Mouse (Mus musculus) heart, adult 11 months (tissue): ENCODE measurements around the gene Adgrv1.
"Not testable (repeated sequence)": the region's sequence is repeated elsewhere in the genome, so short reads cannot be mapped to it uniquely, and the experiment has no call there.

ENCODE experiments used
- DNase-seq: peaks from one replicate; pipeline ENCODE4 v3.0.0; 2022

Gene Adgrv1

DNA sequence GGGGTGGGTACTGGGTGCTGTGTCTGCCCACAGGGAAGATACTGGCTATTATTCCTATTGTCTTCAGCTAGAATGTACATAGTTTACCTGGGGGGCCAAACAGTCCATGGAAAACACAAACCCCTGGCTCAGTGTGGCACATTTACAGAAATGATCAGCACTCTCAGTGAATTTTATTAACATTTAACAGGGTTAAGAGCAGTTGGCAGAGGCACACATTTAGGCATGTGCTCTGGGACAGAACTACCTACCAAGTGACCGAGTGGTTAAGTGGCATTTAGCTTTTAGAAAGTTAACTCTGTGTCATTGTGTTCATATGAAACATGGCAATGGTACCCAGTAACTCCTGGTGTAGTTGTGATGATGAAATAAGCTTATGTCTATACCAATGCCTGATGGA lies 304.8 kb downstream of the Adgrv1 start:
- no peak for DNase-seq

DNA sequence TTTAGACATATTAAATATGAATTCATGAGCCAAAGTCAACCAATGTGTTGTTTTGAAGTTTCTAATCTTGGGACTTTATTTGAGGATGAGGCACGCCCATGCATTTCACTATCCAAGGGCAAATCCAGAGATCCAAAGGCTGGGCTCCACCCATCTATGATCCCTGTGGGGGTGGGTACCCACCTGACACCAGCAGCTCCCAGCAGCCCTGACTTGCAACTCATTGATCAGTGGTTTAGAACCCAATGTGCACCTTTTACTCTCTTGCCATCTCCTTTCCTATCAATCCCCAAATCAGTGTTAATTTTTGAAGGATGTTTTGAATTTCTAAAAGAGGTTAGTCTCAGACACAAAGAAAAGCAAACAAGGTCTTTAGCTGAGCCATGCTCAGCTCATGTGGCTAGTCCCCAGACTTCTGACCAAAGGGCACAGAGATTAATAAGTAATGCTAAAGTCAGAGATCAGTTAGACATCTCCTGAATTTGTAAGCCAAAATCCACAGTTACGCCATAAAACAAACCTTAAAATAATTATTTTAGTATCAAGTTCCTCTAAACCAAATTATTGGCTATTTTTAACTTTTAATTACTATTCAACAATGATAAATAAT lies 307.2 kb downstream of the Adgrv1 start:
- DNase-seq, result no peak

DNA sequence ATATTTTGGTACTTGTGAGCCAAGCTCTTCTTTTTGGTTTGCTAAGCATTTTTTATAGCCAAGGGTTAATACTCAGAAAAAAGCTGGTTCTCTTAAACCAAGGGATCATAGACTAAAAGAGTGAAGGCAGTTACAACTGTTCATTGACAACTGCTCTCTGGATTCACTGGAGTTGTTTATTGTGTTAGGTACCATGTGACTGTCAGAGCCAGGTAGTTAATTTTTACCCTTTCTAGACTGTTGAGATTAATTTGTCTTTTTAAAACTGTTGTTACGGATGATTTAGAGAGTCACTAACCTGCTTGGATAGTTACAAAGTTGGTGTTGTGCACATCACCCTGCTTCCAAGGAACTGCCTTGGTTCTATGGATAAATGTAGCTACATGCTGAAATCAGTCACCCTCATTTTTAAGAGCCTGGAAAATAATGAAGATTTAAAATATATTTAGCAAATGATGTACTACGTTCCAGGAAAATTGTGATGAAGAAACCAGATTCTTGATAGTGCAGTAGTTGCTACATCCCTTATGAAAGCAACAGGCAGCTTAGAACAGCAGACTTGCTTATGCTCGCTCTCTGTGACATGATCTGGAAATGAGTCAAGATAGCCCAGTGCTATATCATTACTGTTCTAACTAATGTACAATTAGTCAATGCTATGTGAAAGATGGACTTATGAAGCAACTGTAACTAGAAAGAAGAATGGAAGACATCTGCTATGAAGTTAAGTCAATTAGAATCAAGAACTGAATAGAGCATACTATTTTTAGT lies 309.2 kb downstream of the Adgrv1 start:
- no peak for DNase-seq

DNA sequence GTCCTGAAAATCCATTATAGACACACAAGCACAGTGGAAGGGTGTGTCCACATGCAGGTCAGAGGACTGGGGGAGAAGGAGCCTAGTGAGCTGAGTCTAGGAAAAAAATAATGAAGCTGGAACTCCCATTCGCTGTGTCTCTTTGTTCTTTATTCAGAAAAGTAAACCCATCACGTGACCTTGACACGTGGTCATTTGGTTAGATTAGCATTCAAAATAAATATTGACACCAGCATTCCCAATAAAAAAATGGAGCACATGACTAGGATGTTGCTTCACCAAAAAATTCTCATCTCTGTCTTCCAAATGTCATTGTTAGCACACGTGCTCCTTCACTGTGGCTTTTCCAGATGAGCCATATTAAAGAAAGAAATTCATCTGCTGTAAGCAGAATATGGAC lies 316.4 kb downstream of the Adgrv1 start:
- no peak for DNase-seq

DNA sequence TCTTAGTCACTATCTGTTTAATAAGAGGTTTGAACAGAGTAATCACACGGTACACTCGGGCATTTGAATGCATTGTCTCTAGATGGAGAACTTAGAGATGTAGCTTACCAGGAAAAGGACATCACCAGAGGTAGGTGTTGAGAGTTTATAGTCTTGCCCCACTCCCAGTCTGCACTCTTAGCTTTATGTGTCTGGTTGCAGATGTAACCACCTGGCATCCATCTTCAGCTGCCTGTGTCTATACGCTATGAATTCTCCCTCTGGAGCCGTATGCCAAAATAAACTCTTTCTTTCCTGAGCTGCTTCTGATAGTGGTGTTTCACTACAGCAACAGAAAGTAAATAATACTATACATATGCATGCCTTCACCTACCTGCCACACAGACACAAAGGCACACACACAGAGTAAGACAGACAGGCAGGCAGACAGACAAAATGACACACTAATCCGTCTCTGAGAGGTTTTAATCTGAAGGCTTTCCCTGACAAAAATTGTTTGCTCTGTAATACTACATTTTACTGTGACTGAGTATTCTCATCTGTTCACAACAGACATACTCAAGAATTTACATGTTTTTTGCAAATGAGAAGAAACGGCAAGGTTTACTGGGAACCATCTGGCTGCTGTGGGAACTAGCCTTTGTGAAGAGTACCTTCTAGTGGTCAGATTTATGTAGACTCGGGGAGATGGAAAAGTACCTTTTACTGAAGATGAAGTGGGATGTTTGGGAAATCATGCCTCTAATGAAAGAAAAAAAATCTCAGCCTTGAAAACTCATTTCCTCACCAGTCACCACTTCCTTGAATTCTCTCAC lies 318.4 kb downstream of the Adgrv1 start:
- DNase-seq, result no peak

DNA sequence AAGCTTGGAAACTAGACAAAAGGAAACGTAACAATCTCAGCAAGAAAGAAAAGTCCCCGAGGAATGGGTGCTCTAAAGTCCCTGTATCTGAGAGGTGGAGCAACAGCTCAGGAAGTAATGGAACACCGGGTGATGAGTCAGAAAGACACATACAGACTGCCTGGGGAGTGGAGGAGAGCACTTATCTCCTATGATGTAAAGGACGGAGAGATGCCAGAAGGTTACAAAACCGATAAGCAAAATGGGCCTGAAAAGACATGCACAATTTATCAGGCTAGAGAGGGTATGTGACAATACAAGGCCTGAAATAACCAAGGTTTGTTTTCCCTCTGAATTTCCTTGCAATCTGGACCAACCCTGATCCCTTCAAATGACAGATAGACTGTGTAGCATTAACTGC lies 320.8 kb downstream of the Adgrv1 start:
- peak; percentile 68 for DNase-seq

DNA sequence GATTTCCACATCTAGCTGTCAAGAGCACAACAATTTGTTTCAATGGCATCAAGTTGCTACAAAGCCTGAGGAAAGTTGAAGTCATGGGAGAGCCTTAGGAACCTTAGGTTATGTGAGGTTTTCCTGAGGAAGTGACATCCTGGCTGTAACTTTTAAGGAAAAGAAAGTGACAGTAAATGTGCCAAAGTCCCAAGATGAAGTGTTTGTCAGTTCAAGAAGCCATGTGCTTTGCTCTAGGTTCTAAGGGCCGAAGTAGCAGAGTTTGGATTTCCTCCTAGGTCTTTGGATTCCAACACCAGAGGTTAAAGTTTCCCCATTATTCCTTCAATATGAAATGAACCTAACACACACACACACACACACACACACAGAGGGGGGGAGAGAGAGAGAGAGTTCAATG lies 332.1 kb downstream of the Adgrv1 start:
- no peak for DNase-seq

DNA sequence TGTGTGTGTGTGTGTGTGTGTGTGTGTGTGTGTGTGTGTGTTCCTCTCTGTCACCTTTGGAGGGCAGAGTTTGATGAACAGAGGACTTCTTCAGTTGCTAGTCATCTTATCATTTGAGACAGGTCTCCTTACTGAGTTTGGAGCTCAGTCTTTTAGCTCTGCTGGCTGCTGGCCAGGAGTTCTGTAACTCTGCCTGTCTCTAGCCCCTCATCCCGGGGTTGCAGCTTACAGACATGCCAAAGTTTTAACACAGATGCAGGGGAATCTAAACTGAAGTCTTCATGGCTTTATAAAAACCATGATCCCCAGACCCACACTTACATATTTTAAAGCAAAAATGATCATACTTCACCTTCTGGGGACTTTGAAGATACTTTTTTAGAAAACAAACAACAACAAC lies 338.8 kb downstream of the Adgrv1 start:
- DNase-seq, result no peak

DNA sequence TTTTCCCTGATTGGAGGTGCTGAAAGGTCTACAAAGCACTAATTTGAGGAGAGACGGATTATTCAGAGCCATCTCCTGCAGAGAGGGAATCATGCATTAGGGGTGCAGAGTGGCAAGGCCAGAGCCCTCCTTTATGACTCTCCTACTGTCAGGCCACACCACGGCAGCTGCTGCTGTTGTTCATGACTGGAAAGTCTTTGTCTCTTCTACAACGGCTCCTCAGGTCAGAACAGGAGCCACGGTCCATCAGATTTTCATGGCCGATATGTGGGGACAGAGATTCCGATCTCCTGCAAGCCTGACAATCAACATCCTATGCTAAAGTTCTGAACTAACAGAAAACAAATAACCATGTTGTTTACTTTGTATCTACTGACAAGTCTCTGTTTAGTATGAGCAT lies 350.8 kb downstream of the Adgrv1 start:
- no peak for DNase-seq

DNA sequence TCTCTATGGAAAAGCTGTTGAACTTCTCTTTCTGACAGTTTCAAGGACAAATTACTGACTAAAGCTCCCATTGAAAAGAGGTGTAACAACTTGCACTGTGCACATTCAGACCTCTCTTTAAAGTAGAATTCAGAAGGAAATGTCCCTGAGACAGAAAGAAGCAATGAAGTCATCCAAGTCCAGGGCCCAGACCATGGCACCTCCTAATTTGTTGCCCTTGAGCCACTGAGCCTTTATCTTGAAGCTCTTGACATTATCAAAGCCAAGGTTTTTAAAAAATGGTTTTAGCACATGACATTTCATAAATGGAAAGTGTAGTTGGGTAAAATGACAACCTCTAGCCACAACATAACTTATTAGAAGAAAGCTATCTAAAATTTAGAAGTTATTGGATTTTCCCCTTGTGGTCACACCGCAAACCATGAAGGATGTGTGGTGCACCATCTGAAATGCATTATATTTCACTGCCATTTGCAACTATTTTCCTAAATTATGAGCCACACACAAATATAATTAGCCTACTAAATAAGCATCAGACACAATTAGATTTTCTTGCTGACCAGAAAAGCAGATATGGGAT lies 352.2 kb downstream of the Adgrv1 start:
- no peak for DNase-seq

DNA sequence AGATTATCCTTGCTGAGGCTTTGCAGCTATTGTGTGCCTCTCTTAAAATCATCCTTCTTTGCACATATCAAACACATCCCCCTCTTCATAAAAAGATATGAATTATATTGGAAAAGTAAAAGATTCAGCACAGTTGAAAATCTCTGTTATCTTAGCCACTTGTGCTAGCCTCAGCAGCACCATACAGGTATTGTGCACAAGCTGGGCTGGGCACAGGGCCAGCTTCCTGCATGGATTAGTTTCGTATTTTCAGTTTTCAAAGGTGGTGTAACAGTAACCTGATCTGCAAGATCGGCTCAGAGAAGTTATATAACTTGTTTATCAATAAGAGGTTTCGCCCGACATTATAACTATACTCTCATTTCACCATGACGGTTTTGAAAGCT lies 353.6 kb downstream of the Adgrv1 start:
- no peak for DNase-seq

DNA sequence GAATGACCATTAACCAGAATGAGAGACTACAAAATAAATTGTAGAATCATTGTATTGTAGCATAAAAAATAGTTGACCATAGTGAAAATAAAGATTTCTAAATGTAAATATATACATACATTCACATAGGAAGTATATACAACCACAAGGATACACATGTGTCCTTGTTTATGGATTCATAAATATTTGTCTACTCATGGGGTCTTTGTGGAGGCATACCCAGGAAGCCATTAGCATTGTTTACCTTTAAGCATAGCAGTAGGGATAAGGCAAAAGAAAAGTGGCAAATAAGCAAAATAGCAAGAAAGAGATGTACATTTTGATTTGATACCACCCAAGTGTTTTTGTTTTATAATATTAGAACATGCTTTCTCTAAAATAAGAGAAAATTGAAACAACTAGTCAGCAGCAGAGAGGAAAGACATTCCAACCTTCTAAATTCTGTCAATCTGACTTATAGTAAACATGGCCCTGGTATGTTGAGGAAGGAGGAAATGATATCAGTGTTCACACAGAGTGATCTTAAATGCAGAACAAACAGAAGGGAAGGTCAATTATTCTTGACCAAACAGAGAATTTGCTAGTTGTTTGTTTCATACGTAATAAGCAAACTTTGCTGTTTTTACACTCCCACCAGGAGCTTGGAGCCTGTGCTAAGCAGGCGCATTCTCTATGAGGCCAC lies 354.1 kb downstream of the Adgrv1 start:
- no peak for DNase-seq

DNA sequence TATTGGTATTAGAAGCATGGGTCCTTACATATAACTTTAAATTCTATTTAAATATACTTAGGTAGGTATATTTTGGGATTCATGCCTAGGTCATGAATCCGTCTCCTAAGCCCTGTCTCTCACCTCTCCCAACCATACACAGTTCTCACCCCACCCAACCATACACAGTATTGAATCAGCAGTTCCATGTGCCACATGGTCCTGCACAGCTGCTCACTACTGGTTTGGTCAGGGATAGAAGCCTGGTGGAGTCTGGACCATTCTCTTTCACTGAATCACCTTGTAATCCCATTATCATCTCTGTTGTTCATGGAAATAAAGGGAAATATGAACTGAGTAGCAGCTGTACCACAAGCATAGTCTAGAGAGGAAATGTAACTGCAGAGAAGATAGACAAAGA lies 359.1 kb downstream of the Adgrv1 start:
- DNase-seq, result no peak

DNA sequence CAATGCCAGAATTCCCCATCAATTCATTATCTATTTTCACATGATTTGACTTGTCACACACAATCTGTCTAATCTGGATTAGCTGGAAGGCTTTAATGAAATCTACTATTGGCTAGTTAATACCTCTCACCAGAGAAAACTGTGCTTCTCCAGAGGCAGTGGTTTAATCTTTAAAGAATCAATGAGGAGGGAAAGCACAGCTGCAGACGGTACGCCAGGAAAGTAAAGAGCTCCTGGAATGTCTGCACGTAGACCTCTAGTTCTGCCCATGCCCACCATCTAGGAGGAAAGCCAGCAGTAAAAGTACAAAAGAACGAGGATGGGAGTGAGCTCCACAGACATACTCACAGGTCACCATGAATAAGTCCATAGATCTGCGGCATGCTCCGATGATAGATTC lies 362.6 kb downstream of the Adgrv1 start:
- no peak for DNase-seq

DNA sequence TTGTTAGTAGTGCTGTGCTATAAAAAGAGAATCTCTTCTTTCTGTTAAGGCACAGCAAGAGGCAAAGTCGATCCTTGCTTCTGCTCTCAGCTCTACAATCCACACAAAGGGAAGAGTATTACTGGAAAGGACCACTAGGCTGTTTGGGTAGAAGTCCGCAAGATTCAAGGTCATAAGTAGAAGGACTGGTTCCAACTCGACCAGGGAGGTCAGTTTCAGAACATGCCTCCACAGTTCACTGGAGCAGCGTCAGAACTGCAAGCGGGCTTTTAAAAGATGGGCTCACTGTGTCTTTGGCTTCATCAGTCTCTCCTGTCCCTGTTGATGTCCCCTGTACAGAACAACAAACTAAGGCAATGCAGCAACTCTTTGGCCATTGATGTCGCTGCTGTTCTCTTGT lies 363.9 kb downstream of the Adgrv1 start:
- DNase-seq, result no peak

DNA sequence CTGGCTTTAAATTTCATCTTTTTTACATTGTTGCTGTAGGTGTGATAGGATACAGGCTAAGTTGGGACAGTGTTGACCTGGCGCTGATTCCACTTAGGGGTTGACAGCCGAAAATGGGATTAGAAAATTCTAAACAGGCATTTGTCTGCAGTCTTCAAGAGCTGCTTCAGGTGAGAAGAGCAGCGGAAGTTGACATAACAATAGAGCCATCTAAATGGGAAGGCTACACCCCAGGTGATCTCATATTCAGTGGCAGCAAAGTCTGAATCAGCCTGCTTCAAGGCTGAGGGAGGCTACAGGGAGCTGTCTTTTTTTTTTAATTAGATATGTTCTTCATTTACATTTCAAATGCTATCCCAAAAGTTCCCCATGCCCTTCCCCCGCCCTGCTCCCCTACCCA lies 365.5 kb downstream of the Adgrv1 start:
- not testable (repeated sequence) for DNase-seq

DNA sequence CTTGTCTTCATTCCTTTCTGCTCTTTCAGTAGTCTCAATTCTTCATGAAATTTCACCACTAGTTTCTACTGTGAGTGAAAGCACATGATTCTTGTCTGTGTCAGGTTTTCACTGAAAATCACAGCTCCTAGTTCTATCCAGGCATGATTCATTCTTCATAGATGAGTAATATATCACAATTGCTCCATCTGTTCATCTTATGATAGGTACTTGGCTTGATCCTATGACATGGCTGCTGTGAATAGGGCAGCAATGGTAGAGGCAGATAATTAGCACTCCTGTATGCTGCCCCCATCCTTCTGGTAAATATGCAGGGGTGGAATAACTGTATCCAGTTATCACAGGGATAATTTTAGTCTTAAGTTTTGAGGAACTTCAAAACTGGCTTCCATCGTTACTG lies 368.5 kb downstream of the Adgrv1 start:
- DNase-seq, result no peak

DNA sequence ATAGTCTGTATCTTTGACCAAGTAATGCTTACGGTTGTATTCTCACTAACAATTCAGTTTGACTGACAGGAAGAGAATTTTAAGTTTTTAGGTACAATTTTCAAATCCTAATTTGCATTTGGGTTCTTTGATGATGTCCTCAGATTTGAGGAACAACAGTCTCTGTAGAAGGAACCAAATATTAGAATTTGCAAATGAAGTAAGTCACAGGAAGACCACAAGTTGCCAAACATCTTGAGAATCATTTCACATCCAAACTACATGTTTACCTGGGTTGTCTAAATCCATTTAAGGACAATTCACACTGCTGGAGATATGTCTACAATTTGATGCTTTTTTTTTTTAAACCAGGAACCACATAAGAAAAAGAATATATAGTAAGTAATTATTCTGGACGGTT lies 391.8 kb downstream of the Adgrv1 start:
- no peak for DNase-seq

DNA sequence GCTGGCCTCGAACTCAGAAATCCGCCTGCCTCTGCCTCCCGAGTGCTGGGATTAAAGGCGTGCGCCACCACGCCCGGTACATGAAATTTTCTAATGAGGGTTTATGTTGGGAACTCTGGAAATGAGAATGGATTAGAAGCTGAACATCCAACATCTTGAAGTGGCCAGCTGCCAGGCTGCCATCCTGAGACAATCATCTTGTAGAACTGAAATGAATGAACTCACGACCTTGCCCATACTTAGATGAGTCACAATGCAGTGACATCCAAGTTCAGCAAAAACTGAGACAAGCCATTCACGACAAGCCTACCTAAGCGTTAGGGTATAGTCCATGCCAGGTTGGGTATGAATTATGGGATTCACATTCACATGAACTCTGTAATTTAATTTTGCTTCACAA lies 393.1 kb downstream of the Adgrv1 start:
- no peak for DNase-seq

DNA sequence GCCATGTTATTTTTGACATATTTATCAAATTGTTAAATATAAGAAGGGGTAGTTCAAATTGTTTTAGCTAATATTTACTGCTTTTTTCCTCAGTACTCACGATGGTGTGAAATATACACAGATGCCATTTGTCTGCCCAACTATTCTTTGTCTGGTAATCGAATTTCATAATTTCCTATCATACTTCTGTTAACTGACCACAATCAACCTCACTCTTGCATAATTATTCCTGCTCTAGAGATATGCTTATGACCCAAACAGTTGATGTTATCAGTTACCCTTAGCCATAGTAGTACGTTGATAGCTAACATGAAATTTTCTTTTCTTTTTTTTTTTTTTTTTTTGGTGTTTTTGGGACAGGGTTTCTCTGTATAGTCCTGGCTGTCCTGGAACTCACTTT lies 393.5 kb downstream of the Adgrv1 start:
- DNase-seq, result no peak

DNA sequence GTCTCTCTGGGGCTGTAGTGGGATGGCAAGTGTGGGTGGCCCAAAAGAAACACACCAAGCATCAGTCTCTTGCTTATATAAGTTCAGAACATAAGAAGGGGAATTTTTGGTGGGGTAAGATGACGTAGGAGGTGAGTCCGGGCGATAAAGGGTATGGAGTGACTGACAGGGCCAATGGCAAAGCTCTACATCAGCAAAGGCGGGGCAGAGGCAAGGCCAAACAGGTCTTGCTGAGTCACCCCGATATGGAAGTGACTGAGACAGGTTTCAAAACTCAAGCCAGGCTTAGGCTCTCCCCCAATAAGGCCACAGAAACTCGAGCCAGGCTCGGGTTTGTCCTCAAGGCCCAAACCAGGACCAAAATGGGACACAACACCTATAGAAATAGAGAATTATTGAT lies 394.1 kb downstream of the Adgrv1 start:
- no peak for DNase-seq

DNA sequence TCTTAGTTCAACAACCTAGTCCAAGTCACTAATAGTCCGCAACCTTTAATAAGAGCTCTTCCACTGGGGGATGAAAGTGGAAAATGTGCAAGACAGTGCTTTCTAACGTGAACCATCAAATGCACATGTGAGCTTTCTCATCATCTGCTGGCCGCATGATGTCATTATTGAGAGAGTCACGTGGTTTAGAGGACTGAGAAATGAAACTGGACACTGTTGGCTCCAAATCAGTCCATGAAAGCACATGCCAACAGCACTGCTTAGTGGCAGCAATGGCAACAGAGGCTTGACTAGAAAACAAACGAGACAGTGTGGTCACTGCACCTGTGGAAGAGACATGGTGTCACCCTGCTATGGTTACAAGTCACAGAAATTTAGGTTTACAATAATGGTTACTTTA lies 395.0 kb downstream of the Adgrv1 start:
- peak; percentile 74 for DNase-seq

DNA sequence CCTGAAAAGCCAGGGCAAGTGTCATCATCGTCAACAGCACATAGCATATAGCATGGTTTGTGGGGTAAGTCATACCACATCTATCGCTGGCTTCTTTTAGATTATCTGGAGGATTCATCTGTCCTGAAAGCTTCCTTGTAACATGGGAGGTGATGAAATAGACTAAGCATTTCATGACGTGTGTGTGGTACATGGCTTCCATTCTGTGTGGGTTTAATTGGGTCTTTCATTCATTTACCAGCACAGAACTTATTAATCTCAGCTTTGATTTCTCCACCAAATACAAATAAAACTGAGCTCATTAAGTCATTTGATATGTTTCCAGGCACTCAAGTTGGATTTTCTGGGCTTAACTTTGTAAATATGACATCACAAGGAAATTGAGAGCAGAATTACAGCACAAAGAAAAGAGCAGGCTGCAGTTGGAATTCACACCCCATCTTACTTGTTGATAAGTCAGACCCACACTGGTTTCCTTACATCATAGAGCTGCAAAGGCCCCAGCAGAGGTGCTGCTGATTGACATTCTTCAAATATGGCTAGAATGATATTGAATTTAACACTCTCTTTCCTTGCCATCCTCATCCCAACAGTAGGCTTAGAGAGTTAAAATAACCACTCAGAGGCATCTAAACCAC lies 396.1 kb downstream of the Adgrv1 start:
- no peak for DNase-seq
